Mouse (Mus musculus) macrophage (primary cell): ENCODE measurements around the gene Gm28305. TPM values are rescaled to one million over a fixed set of nuclear protein-coding genes. Genes with fewer than 3 reads are reported as not detected.

Source experiments
- H3K27ac ChIP-seq: fragments of 350-480 bp; formaldehyde crosslinking; 2 replicates; pipeline ENCODE4 v1.9.0; 2021
- H3K36me3 ChIP-seq: fragments of 350-480 bp; formaldehyde crosslinking; 2 replicates; pipeline ENCODE4 v1.9.0; 2021; ENCODE audit errors: inconsistent target
- H3K4me3 ChIP-seq: fragments of 350-480 bp; formaldehyde crosslinking; 2 replicates; pipeline ENCODE4 v1.9.0; 2021; ENCODE audit errors: inconsistent target
- H3K79me2 ChIP-seq: fragments of 350-480 bp; formaldehyde crosslinking; 2 replicates; pipeline ENCODE4 v1.9.0; 2021; ENCODE audit errors: inconsistent target
- whole genome bisulfite sequencing: methylation state at CpG from one replicate; pipeline ENCODE4 v1.1.7; 2026; ENCODE audit warnings: inconsistent platforms; ENCODE audit not compliant: missing documents; 5-methylcytosine and 5-hydroxymethylcytosine counted together
- polyA plus RNA-seq: library from polyadenylated mRNA; stranded (reverse); fragments of 250-400 nt; gene quantifications from 3 replicates; pipeline ENCODE4 v1.2.4, GENCODE M21; 2018; ENCODE audit warnings: inconsistent platforms

Gm28305 gene
- polyA plus RNA-seq, 1 experiment from 2014 or later, result not detected

GRCm38 (mm10) chr9:104092945-104093344, 52.5 kb downstream of the Gm28305 start:
- no peak overlapping the region for H3K27ac ChIP-seq
- no peak overlapping the region for H3K4me3 ChIP-seq
- no peaks in the 10 kb centered on the region for H3K79me2 ChIP-seq
- 93% methylated on average over 5 of the region's 5 CpGs for WGBS
- H3K36me3 ChIP-seq, result no peaks in the 10 kb centered on the region

GRCm38 (mm10) chr9:104098256-104098655, 57.8 kb downstream of the Gm28305 start:
- whole genome bisulfite sequencing, result 11% methylated on average over 5 of the region's 5 CpGs
- Histone ChIP-seq H3K27ac (no peak overlapping the region), H3K79me2 (no peaks in the 10 kb centered on the region), H3K36me3 (no peaks in the 10 kb centered on the region), H3K4me3 (no peak overlapping the region)

GRCm38 (mm10) chr9:104099060-104099459, 58.6 kb downstream of the Gm28305 start:
- H3K36me3 ChIP-seq, result no peaks in the 10 kb centered on the region
- 87% methylated on average over 11 of the region's 11 CpGs for WGBS
- no peak overlapping the region for H3K4me3 ChIP-seq
- H3K27ac ChIP-seq, result no peak overlapping the region
- no peaks in the 10 kb centered on the region for H3K79me2 ChIP-seq

GRCm38 (mm10) chr9:104100822-104101221, 60.4 kb downstream of the Gm28305 start:
- H3K36me3 ChIP-seq, result no peaks in the 10 kb centered on the region
- H3K27ac ChIP-seq, result no peak overlapping the region
- WGBS, result 92% methylated on average over 7 of the region's 7 CpGs
- H3K4me3 ChIP-seq, result no peak overlapping the region
- H3K79me2 ChIP-seq, result no peaks in the 10 kb centered on the region

- 83% methylated on average over 3 of the region's 3 CpGs for WGBS
- Histone ChIP-seq H3K79me2 (no peaks in the 10 kb centered on the region), H3K36me3 (no peaks in the 10 kb centered on the region), H3K27ac (no peak overlapping the region), H3K4me3 (no peak overlapping the region)
Observed at GRCm38 (mm10) chr9:104101458-104101857, 61.0 kb downstream of the Gm28305 start.

- Histone ChIP-seq H3K36me3 (no peaks in the 10 kb centered on the region), H3K4me3 (no peak overlapping the region), H3K79me2 (no peaks in the 10 kb centered on the region), H3K27ac (no peak overlapping the region)
- WGBS, result 98% methylated on average over 6 of the region's 6 CpGs
Observed at GRCm38 (mm10) chr9:104102301-104102700, 61.8 kb downstream of the Gm28305 start.

- Histone ChIP-seq H3K79me2 (no peaks in the 10 kb centered on the region), H3K27ac (no peak overlapping the region), H3K36me3 (no peaks in the 10 kb centered on the region), H3K4me3 (no peak overlapping the region)
- WGBS, result 94% methylated on average over 2 of the region's 2 CpGs
Observed at GRCm38 (mm10) chr9:104102901-104103300, 62.4 kb downstream of the Gm28305 start.

- no peaks in the 10 kb centered on the region for H3K36me3 ChIP-seq
- H3K79me2 ChIP-seq, result no peaks in the 10 kb centered on the region
- H3K4me3 ChIP-seq, result no peak overlapping the region
- H3K27ac ChIP-seq, result no peak overlapping the region
- WGBS, result 96% methylated on average over 2 of the region's 2 CpGs
Observed at GRCm38 (mm10) chr9:104104986-104105385, 64.5 kb downstream of the Gm28305 start.

GRCm38 (mm10) chr9:104106930-104107329, 66.5 kb downstream of the Gm28305 start:
- WGBS, result 88% methylated on average over 9 of the region's 9 CpGs
- H3K4me3 ChIP-seq, result no peak overlapping the region
- no peaks in the 10 kb centered on the region for H3K36me3 ChIP-seq
- no peaks in the 10 kb centered on the region for H3K79me2 ChIP-seq
- no peak overlapping the region for H3K27ac ChIP-seq

GRCm38 (mm10) chr9:104107482-104107881, 67.0 kb downstream of the Gm28305 start:
- Histone ChIP-seq H3K79me2 (no peaks in the 10 kb centered on the region), H3K27ac (no peak overlapping the region), H3K36me3 (no peaks in the 10 kb centered on the region), H3K4me3 (no peak overlapping the region)
- 93% methylated on average over 6 of the region's 6 CpGs for WGBS

- Histone ChIP-seq H3K4me3 (no peak overlapping the region), H3K27ac (no peak overlapping the region), H3K79me2 (no peaks in the 10 kb centered on the region), H3K36me3 (no peaks in the 10 kb centered on the region)
- 100% methylated on average over 2 of the region's 2 CpGs for WGBS
Observed at GRCm38 (mm10) chr9:104108571-104109143, 68.2 kb downstream of the Gm28305 start.

GRCm38 (mm10) chr9:104109151-104109550, 68.7 kb downstream of the Gm28305 start:
- Histone ChIP-seq H3K27ac (no peak overlapping the region), H3K79me2 (no peaks in the 10 kb centered on the region), H3K36me3 (no peaks in the 10 kb centered on the region), H3K4me3 (no peak overlapping the region)
- WGBS, result 99% methylated on average over 5 of the region's 5 CpGs

GRCm38 (mm10) chr9:104123101-104123500, 82.6 kb downstream of the Gm28305 start:
- no peaks in the 10 kb centered on the region for H3K79me2 ChIP-seq
- H3K4me3 ChIP-seq, result no peak overlapping the region
- WGBS, result 58% methylated on average over 5 of the region's 5 CpGs
- H3K27ac ChIP-seq, result no peak overlapping the region
- H3K36me3 ChIP-seq, result no peaks in the 10 kb centered on the region

- Histone ChIP-seq H3K36me3 (no peaks in the 10 kb centered on the region), H3K27ac (no peak overlapping the region), H3K4me3 (no peak overlapping the region), H3K79me2 (no peaks in the 10 kb centered on the region)
- WGBS, result 84% methylated on average over 5 of the region's 5 CpGs
Observed at GRCm38 (mm10) chr9:104123622-104124021, 83.2 kb downstream of the Gm28305 start.
